Mouse (Mus musculus) G1E (cell line): ENCODE results near the gene Pskh1. TPM values are rescaled to one million over a fixed set of nuclear protein-coding genes. Genes with fewer than 3 reads are reported as not detected.

Source experiments
- ATAC-seq: 2 replicates; pipeline ENCODE4 v1.8.0; 2016; ENCODE audit warnings: mild to moderate bottlenecking; ENCODE audit not compliant: insufficient number of reproducible peaks, poor library complexity, low FRiP score, severe bottlenecking; ENCODE audit errors: extremely low read depth
- DNase-seq: peaks from one replicate; pipeline ENCODE4 v3.0.0; 2012; ENCODE audit warnings: low spot score
- H3K27me3 ChIP-seq: 2 replicates; pipeline ENCODE4 v1.6.1; 2012; ENCODE audit warnings: mild to moderate bottlenecking, low read length, inconsistent platforms; ENCODE audit not compliant: insufficient read depth
- H3K36me3 ChIP-seq: replicated peaks from 2 replicates; pipeline ENCODE3; 2012; ENCODE audit warnings: mild to moderate bottlenecking, inconsistent platforms
- H3K4me1 ChIP-seq: 2 replicates; pipeline ENCODE4 v1.6.1; 2012; ENCODE audit warnings: low read depth, low read length, inconsistent platforms, mixed read lengths; ENCODE audit not compliant: insufficient read depth
- H3K4me3 ChIP-seq: 2 replicates; pipeline ENCODE4 v1.5.1; 2012; ENCODE audit warnings: low read depth, mild to moderate bottlenecking, inconsistent platforms, low read length, moderate library complexity, mixed read lengths
- H3K9me3 ChIP-seq: replicated peaks from 2 replicates; pipeline ENCODE4 v1.6.1; 2012; ENCODE audit warnings: inconsistent platforms
- CTCF ChIP-seq: IDR thresholded peaks from 2 replicates; pipeline ENCODE4 v1.5.1; 2012; ENCODE audit warnings: low read depth, low read length, inconsistent platforms, mixed read lengths
- GATA1 ChIP-seq: IDR thresholded peaks from 2 replicates; pipeline ENCODE4 v1.6.1; 2012; ENCODE audit warnings: borderline replicate concordance, low read length, inconsistent platforms, mixed read lengths
- GATA2 ChIP-seq: IDR thresholded peaks from 2 replicates; pipeline ENCODE4 v1.6.1; 2012; ENCODE audit warnings: low read depth, low read length, inconsistent platforms, borderline replicate concordance
- POLR2AphosphoS5 ChIP-seq: IDR thresholded peaks from 2 replicates; pipeline ENCODE4 v1.6.1; 2012; ENCODE audit warnings: low read depth, low read length, inconsistent platforms; ENCODE audit not compliant: insufficient replicate concordance
- TAL1 ChIP-seq: conservative IDR thresholded peaks from 2 replicates; pipeline ENCODE4 v1.6.1; 2012; ENCODE audit warnings: low read depth, low read length, inconsistent platforms, mixed read lengths
- polyA plus RNA-seq: library from polyadenylated mRNA; stranded (reverse); fragments of >175 nt; gene quantifications from 2 replicates; pipeline ENCODE4 v1.2.3, GENCODE M21; 2012
- total RNA-seq, 2 experiments: library from RNA; stranded (forward) in 1 of 2; stranded (reverse) in 1 of 2; fragments of 200-1000 nt in 1 of 2; fragments of >200 nt in 1 of 2; fragmentation: Nextera tagmentation in 1 of 2; gene quantifications; 2 replicates each; pipeline ENCODE4 v1.2.3; 2014 to 2017

Pskh1 gene
- total and polyA plus RNA-seq, 3 experiments: 19.5 to 26.1 (median 21.3) TPM

GRCm38 (mm10) chr8:105936866-105937475 is 36.7 kb downstream of the Pskh1 start:
- ATAC-seq: peak; percentile 89
- H3K4me1 ChIP-seq: peaks cover 68% of the 10 kb centered on the region
- TF ChIP-seq POLR2AphosphoS5: no peak
- no peak for TF ChIP-seq CTCF
- TF ChIP-seq GATA2: no peak
- TF ChIP-seq GATA1: no peak
- TF ChIP-seq TAL1: no peak

GRCm38 (mm10) chr8:105937496-105938305 is 37.5 kb downstream of the Pskh1 start:
- TF ChIP-seq GATA2 (no peak), TAL1 (no peak), CTCF (no peak), POLR2AphosphoS5 (no peak; the same call in 1 of the 2 replicates), GATA1 (no peak)
- Histone ChIP-seq H3K9me3 (no peaks in the 10 kb centered on the region), H3K4me3 (peak overlapping the region; percentile 94), H3K36me3 (peaks cover 60% of the 10 kb centered on the region), H3K27me3 (no peaks in the 10 kb centered on the region), H3K4me1 (peaks cover 66% of the 10 kb centered on the region)
- DNase-seq (peak; percentile 65), ATAC-seq (no peak)

More at GRCm38 (mm10) chr8:105936866-105937475, 36.7 kb downstream of the Pskh1 start:
- DNase-seq: peak; percentile 85
- H3K9me3 ChIP-seq: no peaks in the 10 kb centered on the region
- peak overlapping the region; percentile 94 for H3K4me3 ChIP-seq
- H3K27me3 ChIP-seq: no peaks in the 10 kb centered on the region
- peaks cover 60% of the 10 kb centered on the region for H3K36me3 ChIP-seq

- ATAC-seq (no peak), DNase-seq (no peak)
- H3K4me1 ChIP-seq: peaks cover 66% of the 10 kb centered on the region
- H3K4me3 ChIP-seq: peak within 1 kb of the TSS; percentile 94
- TF ChIP-seq TAL1: no peak
- H3K36me3 ChIP-seq: peaks cover 60% of the 10 kb centered on the region
- no peaks in the 10 kb centered on the region for H3K9me3 ChIP-seq
- no peaks in the 10 kb centered on the region for H3K27me3 ChIP-seq
Measured at GRCm38 (mm10) chr8:105938306-105938669, 38.0 kb downstream of the Pskh1 start, which contains the start of gene Psmb10. TSS of gene Psmb10 (minus strand) at chr8:105938444.

DNA sequence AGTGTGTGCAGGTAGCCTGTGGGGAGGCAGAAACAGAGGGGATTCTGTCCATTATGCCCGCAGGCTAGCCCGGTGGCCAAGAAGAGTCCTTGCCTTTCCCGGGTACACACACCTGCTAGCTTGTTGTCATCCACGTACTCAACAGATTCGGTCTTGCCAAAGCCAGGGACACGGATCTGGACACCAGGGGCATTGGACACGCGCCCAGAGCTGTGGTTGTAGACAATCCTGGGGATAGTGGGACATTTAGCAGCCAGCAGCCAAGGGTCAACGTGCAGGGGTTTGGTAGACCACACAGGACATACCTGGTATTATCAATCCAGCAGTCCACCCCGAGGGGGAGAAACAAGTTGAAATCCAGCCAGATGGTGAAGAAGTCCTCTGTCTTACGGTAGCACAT is 41.8 kb downstream of the Pskh1 start:
- Histone ChIP-seq H3K4me3 (no peak overlapping the region), H3K4me1 (peaks cover 34% of the 10 kb centered on the region), H3K36me3 (peaks cover 69% of the 10 kb centered on the region), H3K9me3 (no peaks in the 10 kb centered on the region), H3K27me3 (no peaks in the 10 kb centered on the region)
- DNase-seq: no peak
- TF ChIP-seq CTCF (no peak), GATA1 (no peak), GATA2 (no peak), POLR2AphosphoS5 (no peak), TAL1 (no peak)
- no peak for ATAC-seq

- H3K9me3 ChIP-seq: no peaks in the 10 kb centered on the region
- DNase-seq: no peak
- TF ChIP-seq CTCF (no peak), POLR2AphosphoS5 (no peak), TAL1 (no peak), GATA1 (no peak), GATA2 (no peak)
Measured at GRCm38 (mm10) chr8:105942542-105942941, 42.3 kb downstream of the Pskh1 start.

DNA sequence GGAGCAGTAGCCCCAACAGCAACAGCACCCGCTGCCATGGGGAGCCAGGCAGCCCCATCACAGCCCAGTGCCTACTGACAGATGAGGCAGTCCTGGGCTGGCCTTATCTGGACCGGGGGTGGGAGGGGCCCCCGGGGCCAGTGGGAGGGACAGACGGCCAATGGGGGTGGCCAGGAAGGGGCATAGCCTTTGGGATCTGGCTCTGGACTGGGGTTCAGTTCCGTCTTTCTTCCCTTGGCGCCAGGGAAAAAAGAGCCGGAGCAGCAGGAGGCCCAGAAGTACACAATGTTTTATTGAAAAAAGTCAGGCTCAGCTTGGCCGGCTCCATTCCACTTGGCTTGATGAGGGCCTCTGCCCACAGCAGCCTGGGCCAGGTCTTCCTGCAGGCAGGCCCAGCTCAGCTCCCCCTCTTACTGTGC is 43.1 kb downstream of the Pskh1 start, which contains the start of gene Lcat:
TSS of gene Lcat (minus strand) at position 62 of the 419 bp plus-strand sequence.
- Histone ChIP-seq H3K36me3 (peaks cover 82% of the 10 kb centered on the region), H3K4me3 (no peak within 1 kb of the TSS), H3K27me3 (no peaks in the 10 kb centered on the region), H3K9me3 (no peaks in the 10 kb centered on the region), H3K4me1 (peaks cover 21% of the 10 kb centered on the region)
- DNase-seq: no peak
- no peak for ATAC-seq
- TF ChIP-seq GATA1: no peak
- TF ChIP-seq TAL1: no peak
- no peak for TF ChIP-seq GATA2
- no peak for TF ChIP-seq CTCF
- no peak for TF ChIP-seq POLR2AphosphoS5

More at GRCm38 (mm10) chr8:105942542-105942941, 42.3 kb downstream of the Pskh1 start:
- Histone ChIP-seq H3K27me3 (no peaks in the 10 kb centered on the region), H3K4me3 (no peak overlapping the region), H3K36me3 (peaks cover 74% of the 10 kb centered on the region), H3K4me1 (peaks cover 29% of the 10 kb centered on the region)
- ATAC-seq: no peak
